Mouse (Mus musculus): Measurements from ENCODE around the gene Cuzd1. TPM values are rescaled to one million over a fixed set of nuclear protein-coding genes. Genes with fewer than 3 reads are reported as not detected.

Cuzd1 gene
- polyA plus RNA-seq, 1 experiment = 0.05 TPM

- WGBS = 7% methylated on average over 7 of the region's 7 CpGs
- H3K4me1 ChIP-seq (ENCODE audit: control insufficient read depth, insufficient read depth, low read length) = peaks cover 8% of the 10 kb centered on the region
- peak in 1 of 2 experiments; percentile 26 for DNase-seq
- no peak overlapping the region for H3K4me3 ChIP-seq (replicated peaks; ENCODE audit: insufficient read depth, low read depth, low read length)
- no peaks in the 10 kb centered on the region for H3K27me3 ChIP-seq (ENCODE audit: control insufficient read depth, insufficient read depth, low read length)
- H3K27ac ChIP-seq (ENCODE audit: insufficient read depth, low read length) = no peak overlapping the region; the same call in 1 of the 2 replicates
- TF ChIP-seq CTCF (IDR thresholded peaks at IDR 0.05; ENCODE audit: borderline replicate concordance, insufficient read depth, low read depth, low read length) (no peak), POLR2A (IDR thresholded peaks at IDR 0.05; ENCODE audit: borderline replicate concordance, insufficient read depth, low read length) (no peak)
Observed at GRCm38 (mm10) chr7:131345856-131346541, 23.9 kb upstream of the Cuzd1 start.

DNA sequence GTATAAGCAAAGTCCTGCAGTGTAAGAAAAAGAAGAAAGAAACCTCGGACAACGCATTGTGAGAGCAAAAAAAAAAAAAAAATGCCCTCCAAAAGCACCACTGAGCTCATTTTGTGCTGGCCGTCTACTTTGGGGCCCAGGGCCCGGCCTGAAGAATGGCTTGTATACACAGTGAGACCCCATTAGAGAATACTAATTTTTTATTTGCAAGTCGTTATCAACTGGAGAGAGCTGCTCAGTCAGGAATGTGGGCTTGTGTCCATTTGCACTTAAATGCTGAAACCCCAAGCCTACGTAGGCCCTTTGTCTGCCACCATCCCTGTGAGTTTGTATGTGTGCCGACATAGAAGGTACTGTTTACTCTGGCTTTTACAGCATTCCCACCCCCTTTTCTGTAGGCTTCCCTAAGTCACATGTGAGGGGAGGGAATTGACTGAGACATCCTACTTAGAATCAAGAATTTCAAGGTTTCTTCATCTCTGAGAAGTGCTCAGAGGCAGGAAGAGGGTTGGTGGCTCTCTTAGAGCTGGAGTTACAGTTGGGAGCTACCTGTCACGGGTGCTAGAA, 15.5 kb upstream of the Cuzd1 start:
- TF ChIP-seq CTCF (IDR thresholded peaks at IDR 0.05; ENCODE audit: borderline replicate concordance, insufficient read depth, low read depth, low read length) (no peak), POLR2A (IDR thresholded peaks at IDR 0.05; ENCODE audit: borderline replicate concordance, insufficient read depth, low read length) (no peak)
- no peaks in the 10 kb centered on the region for H3K27me3 ChIP-seq (ENCODE audit: control insufficient read depth, insufficient read depth, low read length)
- no peak overlapping the region for H3K4me3 ChIP-seq (replicated peaks; ENCODE audit: insufficient read depth, low read depth, low read length)
- 71% methylated on average over 8 of the region's 8 CpGs for WGBS
- DNase-seq = no peak
- no peak overlapping the region for H3K27ac ChIP-seq (ENCODE audit: insufficient read depth, low read length)
- H3K4me1 ChIP-seq (ENCODE audit: control insufficient read depth, insufficient read depth, low read length) = no peaks in the 10 kb centered on the region

- TF ChIP-seq POLR2A (IDR thresholded peaks at IDR 0.05; ENCODE audit: borderline replicate concordance, insufficient read depth, low read length) (no peak), CTCF (IDR thresholded peaks at IDR 0.05; ENCODE audit: borderline replicate concordance, insufficient read depth, low read depth, low read length) (no peak)
- H3K4me1 ChIP-seq (ENCODE audit: control insufficient read depth, insufficient read depth, low read length) = no peaks in the 10 kb centered on the region
- no peaks in the 10 kb centered on the region for H3K27me3 ChIP-seq (ENCODE audit: control insufficient read depth, insufficient read depth, low read length)
- DNase-seq = no peak
- no peak within 1 kb of the TSS for H3K4me3 ChIP-seq (replicated peaks; ENCODE audit: insufficient read depth, low read depth, low read length)
- no peak within 1 kb of the TSS for H3K27ac ChIP-seq (ENCODE audit: insufficient read depth, low read length)
- 46% methylated on average over 1 of the region's 1 CpGs for WGBS
Observed at GRCm38 (mm10) chr7:131333564-131333963, 11.5 kb upstream of the Cuzd1 start, which contains the start of gene Fam24a. Gene Fam24a, plus strand, starts transcription at chr7:131333864.

- WGBS = 74% methylated on average over 2 of the region's 2 CpGs
- H3K27ac ChIP-seq (ENCODE audit: insufficient read depth, low read length) = no peak overlapping the region
- H3K27me3 ChIP-seq (ENCODE audit: control insufficient read depth, insufficient read depth, low read length) = no peaks in the 10 kb centered on the region
- H3K4me3 ChIP-seq (replicated peaks; ENCODE audit: insufficient read depth, low read depth, low read length) = no peak overlapping the region
- DNase-seq = no peak
- no peaks in the 10 kb centered on the region for H3K4me1 ChIP-seq (ENCODE audit: control insufficient read depth, insufficient read depth, low read length)
- no peak for TF ChIP-seq CTCF (IDR thresholded peaks at IDR 0.05; ENCODE audit: borderline replicate concordance, insufficient read depth, low read depth, low read length)
- no peak for TF ChIP-seq POLR2A (IDR thresholded peaks at IDR 0.05; ENCODE audit: borderline replicate concordance, insufficient read depth, low read length)
Observed at GRCm38 (mm10) chr7:131331688-131332087, 9.6 kb upstream of the Cuzd1 start.

DNA sequence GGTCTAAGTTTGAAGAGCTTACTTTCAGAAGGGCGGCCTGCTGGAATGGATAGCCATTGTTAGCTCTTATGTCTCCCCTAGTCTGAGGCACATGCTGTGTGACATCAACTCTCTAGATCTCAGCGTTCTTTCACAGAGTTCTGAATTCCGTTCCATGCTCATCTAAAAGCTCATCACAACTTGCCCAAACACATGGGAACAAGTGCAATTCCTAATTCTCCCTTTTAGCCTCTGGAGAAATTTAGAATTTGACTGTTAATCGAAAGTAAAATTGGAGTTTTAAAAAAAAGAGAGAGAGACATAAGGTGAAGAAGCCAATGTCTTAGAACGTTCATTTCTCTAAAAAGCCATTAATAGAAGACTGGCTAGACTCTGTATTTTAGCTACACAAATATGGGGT, 7.3 kb upstream of the Cuzd1 start, which contains the start of gene Fam24b:
Gene Fam24b, minus strand, starts transcription at position 101 of the 400 bp plus-strand sequence.
- Histone ChIP-seq H3K27me3 (ENCODE audit: control insufficient read depth, insufficient read depth, low read length) (no peaks in the 10 kb centered on the region), H3K4me1 (ENCODE audit: control insufficient read depth, insufficient read depth, low read length) (no peaks in the 10 kb centered on the region), H3K27ac (ENCODE audit: insufficient read depth, low read length) (no peak within 1 kb of the TSS), H3K4me3 (replicated peaks; ENCODE audit: insufficient read depth, low read depth, low read length) (no peak within 1 kb of the TSS)
- DNase-seq = no peak
- TF ChIP-seq POLR2A (IDR thresholded peaks at IDR 0.05; ENCODE audit: borderline replicate concordance, insufficient read depth, low read length) (no peak), CTCF (IDR thresholded peaks at IDR 0.05; ENCODE audit: borderline replicate concordance, insufficient read depth, low read depth, low read length) (no peak)
- 92% methylated on average over 5 of the region's 5 CpGs for WGBS

GRCm38 (mm10) chr7:131327054-131327453, 5.0 kb upstream of the Cuzd1 start:
- no peak for DNase-seq
- Histone ChIP-seq H3K4me3 (replicated peaks; ENCODE audit: insufficient read depth, low read depth, low read length) (no peak overlapping the region), H3K27me3 (ENCODE audit: control insufficient read depth, insufficient read depth, low read length) (no peaks in the 10 kb centered on the region), H3K4me1 (ENCODE audit: control insufficient read depth, insufficient read depth, low read length) (no peaks in the 10 kb centered on the region), H3K27ac (ENCODE audit: insufficient read depth, low read length) (no peak overlapping the region)
- 93% methylated on average over 5 of the region's 5 CpGs for WGBS
- TF ChIP-seq CTCF (IDR thresholded peaks at IDR 0.05; ENCODE audit: borderline replicate concordance, insufficient read depth, low read depth, low read length) (no peak), POLR2A (IDR thresholded peaks at IDR 0.05; ENCODE audit: borderline replicate concordance, insufficient read depth, low read length) (no peak)

DNA sequence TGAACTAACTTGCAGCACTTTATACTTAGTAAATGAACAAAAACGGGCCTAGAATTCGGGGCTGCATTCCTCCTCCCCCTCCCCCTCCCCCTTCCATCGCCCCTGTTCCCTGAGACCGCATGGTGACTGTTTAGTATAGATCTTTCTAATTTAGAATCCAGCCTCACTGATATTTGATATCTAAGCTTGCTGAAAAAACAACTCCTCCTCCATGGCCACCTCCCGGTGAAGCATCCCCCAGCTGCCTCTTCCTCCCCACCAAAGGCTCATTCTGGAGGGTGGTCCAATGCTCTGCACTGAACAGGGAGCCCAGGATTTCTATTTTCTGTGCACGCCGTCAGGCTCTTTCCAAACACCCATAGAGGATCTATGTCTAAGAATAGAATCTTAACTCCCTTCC, 3.8 kb downstream of the Cuzd1 start:
- H3K27me3 ChIP-seq (ENCODE audit: control insufficient read depth, insufficient read depth, low read length) = no peaks in the 10 kb centered on the region
- no peak for DNase-seq
- TF ChIP-seq POLR2A (IDR thresholded peaks at IDR 0.05; ENCODE audit: borderline replicate concordance, insufficient read depth, low read length) (no peak), CTCF (IDR thresholded peaks at IDR 0.05; ENCODE audit: borderline replicate concordance, insufficient read depth, low read depth, low read length) (no peak)
- H3K4me1 ChIP-seq (ENCODE audit: control insufficient read depth, insufficient read depth, low read length) = no peaks in the 10 kb centered on the region
- H3K27ac ChIP-seq (ENCODE audit: insufficient read depth, low read length) = no peak overlapping the region
- 82% methylated on average over 7 of the region's 7 CpGs for WGBS
- no peak overlapping the region for H3K4me3 ChIP-seq (replicated peaks; ENCODE audit: insufficient read depth, low read depth, low read length)

- Histone ChIP-seq H3K4me1 (ENCODE audit: control insufficient read depth, insufficient read depth, low read length) (no peaks in the 10 kb centered on the region), H3K4me3 (replicated peaks; ENCODE audit: insufficient read depth, low read depth, low read length) (no peak overlapping the region), H3K27ac (ENCODE audit: insufficient read depth, low read length) (no peak overlapping the region), H3K27me3 (ENCODE audit: control insufficient read depth, insufficient read depth, low read length) (no peaks in the 10 kb centered on the region)
- WGBS = 76% methylated on average over 12 of the region's 12 CpGs
- DNase-seq = no peak
- TF ChIP-seq POLR2A (IDR thresholded peaks at IDR 0.05; ENCODE audit: borderline replicate concordance, insufficient read depth, low read length) (no peak), CTCF (IDR thresholded peaks at IDR 0.05; ENCODE audit: borderline replicate concordance, insufficient read depth, low read depth, low read length) (no peak)
Observed at GRCm38 (mm10) chr7:131317587-131317986, 4.5 kb downstream of the Cuzd1 start.
